ENCODE assay signal across 9 mouse cellular contexts in genomic region chr1:134053207-134053606, GRCm38 (mm10). TPM values are rescaled to one million over a fixed set of nuclear protein-coding genes. Genes with fewer than 3 reads are reported as not detected.
DNase-seq lines count a peak whose midpoint lies in the region; ATAC-seq and TF ChIP-seq lines count a peak whose summit lies in the region.
"Had no signal": no experiment of that assay in that cellular context is flagged by ENCODE, and none has a peak within 500 bp of the region (broad histone marks: within the 10 kb centered on the region; RNA-seq: fewer than 3 reads in every experiment).

No protein-coding gene starts in this region.

- H3K27me3 ChIP-seq in kidney, embryonic 16.5 days (ENCODE audit: insufficient read depth, low read length): no peaks in the 10 kb centered on the region
- H3K27me3 ChIP-seq in intestine, postnatal 0 days (replicated peaks; ENCODE audit: control insufficient read depth, insufficient read depth, low read length): no peaks in the 10 kb centered on the region
- H3K27me3 ChIP-seq in limb, embryonic 10.5 days (ENCODE audit: low read depth, poor library complexity, severe bottlenecking): peaks cover 9% of the 10 kb centered on the region; the same call in 1 of the 2 replicates

- H3K4me2 ChIP-seq in kidney, embryonic 16.5 days (replicated peaks; ENCODE audit: low read depth, low read length): no peak overlapping the region
- H3K4me2 ChIP-seq in intestine, postnatal 0 days (replicated peaks; ENCODE audit: low read depth): no peak overlapping the region

- no peak overlapping the region for H3K4me3 ChIP-seq in kidney, embryonic 16.5 days (ENCODE audit: low read length)
- H3K4me3 ChIP-seq in intestine, postnatal 0 days (ENCODE audit: low read depth, low read length): no peak overlapping the region
- no peak overlapping the region for H3K4me3 ChIP-seq in limb, embryonic 10.5 days

- 6% methylated on average over 6 of the region's 6 CpGs for WGBS in kidney, embryonic 16.5 days
- WGBS in intestine, postnatal 0 days: 7% methylated on average over 6 of the region's 6 CpGs
- WGBS in limb, embryonic 10.5 days: 10% methylated on average over 6 of the region's 6 CpGs

- H3K4me1 ChIP-seq in kidney, embryonic 16.5 days (ENCODE audit: insufficient read depth, low read length): peaks cover 9% of the 10 kb centered on the region; the same call in 1 of the 2 replicates
- H3K4me1 ChIP-seq in intestine, postnatal 0 days (replicated peaks; ENCODE audit: control insufficient read depth, insufficient read depth, low read length): peaks cover 16% of the 10 kb centered on the region
- peaks cover 5% of the 10 kb centered on the region; the same call in 1 of the 2 replicates for H3K4me1 ChIP-seq in limb, embryonic 10.5 days

- H3K9ac ChIP-seq in kidney, embryonic 16.5 days (replicated peaks; ENCODE audit: low read length): no peak overlapping the region
- no peak overlapping the region for H3K9ac ChIP-seq in intestine, postnatal 0 days (ENCODE audit: low read depth, low read length)

- no peak for ATAC-seq in kidney, embryonic 16.5 days (ENCODE audit: low FRiP score, low TSS enrichment)
- peak; percentile 88 for ATAC-seq in common myeloid progenitor, adult 5-6 weeks (replicated peaks; ENCODE audit: low read depth, poor library complexity, severe bottlenecking)
- no peak for ATAC-seq in intestine, postnatal 0 days
- peak; percentile 78 for ATAC-seq in monocyte, adult 5-6 weeks (replicated peaks; ENCODE audit: insufficient number of reproducible peaks, low FRiP score, low TSS enrichment, poor library complexity, severe bottlenecking)
- ATAC-seq: Patski had no signal

- H3K27ac ChIP-seq in kidney, embryonic 16.5 days (ENCODE audit: low read length): no peak overlapping the region
- H3K27ac ChIP-seq in intestine, postnatal 0 days (ENCODE audit: low read depth, low read length): no peak overlapping the region
- H3K27ac ChIP-seq in limb, embryonic 10.5 days: no peak overlapping the region

- TF ChIP-seq CTCF in intestine, postnatal 0 days (IDR thresholded peaks at IDR 0.05; ENCODE audit: low read depth): peak; percentile 97

- peak; percentile 76 for DNase-seq in kidney, adult 11 months
- peak; percentile 69 to 75 for DNase-seq in gastrocnemius, adult 8-10 months (ENCODE audit: low spot score in 2 of 2)
- peak; percentile 76 for DNase-seq in limb, embryonic 10.5 days (ENCODE audit: low spot score)
- peak; percentile 86 to 96 for DNase-seq in spleen, postnatal 4 days (ENCODE audit: low spot score in 2 of 2)

- no peaks in the 10 kb centered on the region for H3K9me3 ChIP-seq in kidney, embryonic 16.5 days (ENCODE audit: low read length)
- no peaks in the 10 kb centered on the region for H3K9me3 ChIP-seq in intestine, postnatal 0 days (ENCODE audit: control insufficient read depth)
- no peaks in the 10 kb centered on the region for H3K9me3 ChIP-seq in limb, embryonic 10.5 days (replicated peaks)

- no peaks in the 10 kb centered on the region for H3K36me3 ChIP-seq in kidney, embryonic 16.5 days (ENCODE audit: insufficient read depth, low read length)
- no peaks in the 10 kb centered on the region for H3K36me3 ChIP-seq in intestine, postnatal 0 days (ENCODE audit: control insufficient read depth, insufficient read depth)
- H3K36me3 ChIP-seq in limb, embryonic 10.5 days: no peaks in the 10 kb centered on the region

RNA-seq across cellular contexts. Expression of gene Fmod, which starts 16.2 kb away (rescaled TPM):
- polyA plus RNA-seq in kidney, embryonic 16.5 days (2015; fragmentation: Nextera tagmentation; extraction: Ambion mirVana): 12.5 and 17.1 TPM in 2 replicates
- total RNA-seq in common myeloid progenitor, adult 5-6 weeks (2017): not detected in 2 replicates
- 100 to 1,000 TPM in 1 of 4 experiments, 10 to 100 TPM in 3; 25.4 to 104 (median 52.6) TPM for total RNA-seq in gastrocnemius, adult 8-10 months (2022)
- 2.2 and 2.4 TPM in 2 replicates for polyA plus RNA-seq in intestine, postnatal 0 days (2015; fragmentation: Nextera tagmentation; extraction: Ambion mirVana)
- polyA plus RNA-seq in limb, embryonic 10.5 days (2016; fragmentation: Nextera tagmentation; extraction: Ambion mirVana): 2.4 and 2.5 TPM in 2 replicates
- total RNA-seq in monocyte, adult 5-6 weeks (2017): not detected in 3 replicates

RNA-seq across cellular contexts. Expression of gene Btg2, which starts 25.7 kb away (rescaled TPM):
- polyA plus RNA-seq in kidney, embryonic 16.5 days (2015; fragmentation: Nextera tagmentation; extraction: Ambion mirVana): 36.2 and 38.2 TPM in 2 replicates
- 87.7 and 93.6 TPM in 2 replicates for total RNA-seq in common myeloid progenitor, adult 5-6 weeks (2017)
- total RNA-seq in gastrocnemius, adult 8-10 months (2022): 10 to 100 TPM in 3 of 4 experiments, 1 to 10 TPM in 1; 8.6 to 22.9 (median 14.3) TPM
- 30.0 and 32.6 TPM in 2 replicates for polyA plus RNA-seq in intestine, postnatal 0 days (2015; fragmentation: Nextera tagmentation; extraction: Ambion mirVana)
- polyA plus RNA-seq in limb, embryonic 10.5 days (2016; fragmentation: Nextera tagmentation; extraction: Ambion mirVana): 10.1 and 17.7 TPM in 2 replicates
- total RNA-seq in monocyte, adult 5-6 weeks (2017): 390 to 783 TPM (median 430 TPM) in 3 replicates

RNA-seq across cellular contexts. Expression of gene Chit1, which starts 57.8 kb away (rescaled TPM):
- polyA plus RNA-seq in kidney, embryonic 16.5 days (2015; fragmentation: Nextera tagmentation; extraction: Ambion mirVana): 0.17 and 0.21 TPM in 2 replicates
- total RNA-seq in common myeloid progenitor, adult 5-6 weeks (2017): 0.53 and 0.55 TPM in 2 replicates
- not detected for total RNA-seq in gastrocnemius, adult 8-10 months (2022)
- polyA plus RNA-seq in intestine, postnatal 0 days (2015; fragmentation: Nextera tagmentation; extraction: Ambion mirVana): 0.25 TPM in 1 of 2 replicates, not detected in the other
- polyA plus RNA-seq in limb, embryonic 10.5 days (2016; fragmentation: Nextera tagmentation; extraction: Ambion mirVana): not detected in 2 replicates
- total RNA-seq in monocyte, adult 5-6 weeks (2017): 0.67 to 1.4 TPM (median 0.85 TPM) in 3 replicates
- polyA plus RNA-seq: Patski had no signal

Comparison
In these comparisons a context has a peak if more than half of its experiments do, and no peak if none do; other contexts are left out.
1. ATAC-seq: peak in common myeloid progenitor, adult 5-6 weeks (single experiment) and monocyte, adult 5-6 weeks (single experiment); none in kidney, embryonic 16.5 days (single experiment) and intestine, postnatal 0 days (single experiment).
2. RNA of gene Fmod, which starts 16.2 kb away (total RNA-seq): 25.4 to 104 TPM in gastrocnemius, adult 8-10 months; not detected in common myeloid progenitor, adult 5-6 weeks and not detected in monocyte, adult 5-6 weeks; every median in the first group is over 10 times any median in the second.
3. Peak in every context shown above with its lines, with median percentiles within 50 percentile points of each other: DNase-seq.